In the genomic region with DNA sequence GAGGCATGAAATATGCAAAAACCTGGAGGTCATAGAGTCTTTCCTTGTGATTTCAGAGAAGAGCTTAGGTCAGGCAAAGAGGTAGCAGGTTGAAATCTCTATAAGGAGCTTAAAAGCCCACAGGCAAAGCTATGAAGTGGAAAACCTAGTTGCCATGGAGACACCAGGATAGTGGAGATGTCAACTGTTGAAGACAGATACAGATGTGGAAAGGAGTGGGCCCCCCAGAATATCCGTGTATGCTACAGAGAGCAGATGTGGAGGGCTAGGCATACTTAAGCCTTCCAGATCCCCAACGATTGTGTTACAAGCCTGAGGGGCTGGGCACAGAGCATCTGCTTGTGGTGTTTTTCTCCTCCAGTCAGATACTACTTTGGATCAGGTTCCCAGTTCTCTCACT, we compare ENCODE assay signal across 19 mouse cellular contexts.
DNase-seq lines count a peak whose midpoint lies in the region; ATAC-seq and TF ChIP-seq lines count a peak whose summit lies in the region.
"Had no signal": no experiment of that assay in that cellular context is flagged by ENCODE, and none has a peak within 500 bp of the region (broad histone marks: within the 10 kb centered on the region; RNA-seq: fewer than 3 reads in every experiment).

No protein-coding gene starts in this region.

- H3K9me3 ChIP-seq in hindbrain, postnatal 0 days (ENCODE audit: low read length), result no peaks in the 10 kb centered on the region
- no peaks in the 10 kb centered on the region for H3K9me3 ChIP-seq in hindbrain, embryonic 11.5 days (ENCODE audit: control insufficient read depth, low read length)
- H3K9me3 ChIP-seq in midbrain, embryonic 16.5 days (replicated peaks; ENCODE audit: control insufficient read depth, low read length, poor library complexity, severe bottlenecking), result no peaks in the 10 kb centered on the region
- no peaks in the 10 kb centered on the region for H3K9me3 ChIP-seq in midbrain, embryonic 13.5 days
- no peaks in the 10 kb centered on the region for H3K9me3 ChIP-seq in limb, embryonic 14.5 days (ENCODE audit: control insufficient read depth, low read length)
- H3K9me3 ChIP-seq: heart, embryonic 12.5 days had no signal

- peaks cover 5% of the 10 kb centered on the region; the same call in 1 of the 2 replicates for H3K4me1 ChIP-seq in hindbrain, postnatal 0 days (ENCODE audit: insufficient read depth, low read length)
- H3K4me1 ChIP-seq in hindbrain, embryonic 11.5 days (replicated peaks; ENCODE audit: control insufficient read depth, insufficient read depth, low read length), result no peaks in the 10 kb centered on the region
- peaks cover 6% of the 10 kb centered on the region; the same call in 1 of the 2 replicates for H3K4me1 ChIP-seq in midbrain, embryonic 16.5 days (ENCODE audit: control insufficient read depth, insufficient read depth, low read length)
- H3K4me1 ChIP-seq in midbrain, embryonic 13.5 days (replicated peaks), result peaks cover 12% of the 10 kb centered on the region
- no peaks in the 10 kb centered on the region for H3K4me1 ChIP-seq in limb, embryonic 14.5 days (ENCODE audit: control insufficient read depth, insufficient read depth, low read length)
- H3K4me1 ChIP-seq: heart, embryonic 12.5 days had no signal

- ATAC-seq in hindbrain, postnatal 0 days, result 0 out of 2 replicates have a peak, but pooled peaks have one; percentile 18
- ATAC-seq in hindbrain, embryonic 11.5 days (ENCODE audit: low FRiP score), result no peak
- 0 out of 2 replicates have a peak, but pooled peaks have one; percentile 58 for ATAC-seq in midbrain, embryonic 16.5 days
- ATAC-seq in midbrain, embryonic 13.5 days, result no peak
- ATAC-seq in limb, embryonic 14.5 days (ENCODE audit: low FRiP score, low read depth), result peak; percentile 34; the same call in 1 of the 2 replicates
- ATAC-seq: forebrain, embryonic 16.5 days; intestine, embryonic 16.5 days; Patski had no signal

- no peak overlapping the region for H3K4me3 ChIP-seq in hindbrain, postnatal 0 days (ENCODE audit: low read length)
- H3K4me3 ChIP-seq in hindbrain, embryonic 11.5 days (ENCODE audit: low read depth, low read length), result no peak overlapping the region
- no peak overlapping the region for H3K4me3 ChIP-seq in midbrain, embryonic 16.5 days (ENCODE audit: low read depth, low read length)
- H3K4me3 ChIP-seq in midbrain, embryonic 13.5 days (replicated peaks), result no peak overlapping the region
- no peak overlapping the region for H3K4me3 ChIP-seq in limb, embryonic 14.5 days (replicated peaks; ENCODE audit: low read length)
- H3K4me3 ChIP-seq: heart, embryonic 12.5 days had no signal

- intact Hi-C loops in heart, postnatal 14 days (cut with DNase I), result no loop called here

- no peak overlapping the region for H3K27ac ChIP-seq in hindbrain, postnatal 0 days
- H3K27ac ChIP-seq in hindbrain, embryonic 11.5 days (ENCODE audit: low read depth, low read length), result no peak overlapping the region
- H3K27ac ChIP-seq in midbrain, embryonic 16.5 days (ENCODE audit: low read length), result no peak overlapping the region
- no peak overlapping the region for H3K27ac ChIP-seq in midbrain, embryonic 13.5 days
- H3K27ac ChIP-seq in limb, embryonic 14.5 days (replicated peaks; ENCODE audit: low read depth, low read length), result no peak overlapping the region

- no peaks in the 10 kb centered on the region for H3K27me3 ChIP-seq in hindbrain, postnatal 0 days (ENCODE audit: insufficient read depth, low read length)
- no peaks in the 10 kb centered on the region for H3K27me3 ChIP-seq in hindbrain, embryonic 11.5 days (ENCODE audit: control insufficient read depth, insufficient read depth, low read length)
- H3K27me3 ChIP-seq in midbrain, embryonic 16.5 days (ENCODE audit: control insufficient read depth, insufficient read depth, low read depth, low read length), result no peaks in the 10 kb centered on the region
- no peaks in the 10 kb centered on the region for H3K27me3 ChIP-seq in midbrain, embryonic 13.5 days
- no peaks in the 10 kb centered on the region for H3K27me3 ChIP-seq in limb, embryonic 14.5 days (ENCODE audit: control insufficient read depth, insufficient read depth, low read length)
- H3K27me3 ChIP-seq: CH12.LX; heart, embryonic 12.5 days; Patski had no signal

- no peak overlapping the region for H3K4me2 ChIP-seq in hindbrain, postnatal 0 days (ENCODE audit: low read depth, low read length)
- no peak overlapping the region for H3K4me2 ChIP-seq in hindbrain, embryonic 11.5 days (replicated peaks; ENCODE audit: low read depth, low read length)
- H3K4me2 ChIP-seq in midbrain, embryonic 16.5 days (ENCODE audit: low read length), result no peak overlapping the region
- no peak overlapping the region for H3K4me2 ChIP-seq in midbrain, embryonic 13.5 days (replicated peaks)
- no peak overlapping the region for H3K4me2 ChIP-seq in limb, embryonic 14.5 days (replicated peaks; ENCODE audit: low read depth, low read length, severe bottlenecking)
- H3K4me2 ChIP-seq: heart, embryonic 12.5 days had no signal

- peak; percentile 80 for DNase-seq in heart, adult 11 months
- no peak for DNase-seq in heart, postnatal 14 days
- DNase-seq in hindbrain, postnatal 0 days (ENCODE audit: low spot score), result peak; percentile 21
- no peak for DNase-seq in hindbrain, embryonic 11.5 days (ENCODE audit: low spot score)
- DNase-seq in limb, embryonic 14.5 days (ENCODE audit: low spot score), result no peak
- no peak for DNase-seq in urinary bladder, postnatal 25 days (ENCODE audit: low spot score)
- DNase-seq: adrenal gland, adult 2 months; adrenal gland, postnatal 25 days; cerebellum, adult 2 months; cerebellum, postnatal 10 days; gastrocnemius, postnatal 14 days; heart, postnatal 36 days had no signal

- TF ChIP-seq CTCF in hindbrain, postnatal 0 days (IDR thresholded peaks at IDR 0.05; ENCODE audit: low read depth), result no peak

- WGBS in hindbrain, postnatal 0 days, result 46% methylated on average over 2 of the region's 2 CpGs
- 69% methylated on average over 2 of the region's 2 CpGs for WGBS in hindbrain, embryonic 11.5 days
- WGBS in midbrain, embryonic 16.5 days, result 36% methylated on average over 2 of the region's 2 CpGs
- 21% methylated on average over 2 of the region's 2 CpGs for WGBS in midbrain, embryonic 13.5 days
- 28% methylated on average over 2 of the region's 2 CpGs for WGBS in limb, embryonic 14.5 days

- H3K9ac ChIP-seq in hindbrain, postnatal 0 days (replicated peaks; ENCODE audit: low read length), result no peak overlapping the region
- no peak overlapping the region for H3K9ac ChIP-seq in hindbrain, embryonic 11.5 days (ENCODE audit: low read depth, low read length)
- H3K9ac ChIP-seq in midbrain, embryonic 16.5 days (ENCODE audit: low read depth, low read length), result no peak overlapping the region
- no peak overlapping the region for H3K9ac ChIP-seq in midbrain, embryonic 13.5 days (replicated peaks)
- no peak overlapping the region for H3K9ac ChIP-seq in limb, embryonic 14.5 days (ENCODE audit: low read depth, low read length, severe bottlenecking)
- H3K9ac ChIP-seq: heart, embryonic 12.5 days had no signal

- TF ChIP-seq POLR2A in limb, embryonic 14.5 days (IDR thresholded peaks at IDR 0.05; ENCODE audit: borderline replicate concordance, extremely low read depth, insufficient read depth, insufficient read length), result no peak

- H3K36me3 ChIP-seq in hindbrain, postnatal 0 days (ENCODE audit: insufficient read depth, low read length), result no peaks in the 10 kb centered on the region
- H3K36me3 ChIP-seq in hindbrain, embryonic 11.5 days (ENCODE audit: control insufficient read depth, insufficient read depth, low read length), result no peaks in the 10 kb centered on the region
- no peaks in the 10 kb centered on the region for H3K36me3 ChIP-seq in midbrain, embryonic 16.5 days (ENCODE audit: control insufficient read depth, insufficient read depth, low read length)
- no peaks in the 10 kb centered on the region for H3K36me3 ChIP-seq in midbrain, embryonic 13.5 days
- H3K36me3 ChIP-seq in limb, embryonic 14.5 days (ENCODE audit: control insufficient read depth, insufficient read depth, low read length), result no peaks in the 10 kb centered on the region
- H3K36me3 ChIP-seq: heart, embryonic 12.5 days had no signal

Comparison
In these comparisons a context has a peak if more than half of its experiments do, and no peak if none do; other contexts are left out.
1. DNase-seq: peak in heart, adult 11 months (single experiment) and hindbrain, postnatal 0 days (single experiment); none in heart, postnatal 14 days (0 of 2), hindbrain, embryonic 11.5 days (single experiment), limb, embryonic 14.5 days (single experiment) and urinary bladder, postnatal 25 days (single experiment).
2. ATAC-seq: peak in hindbrain, postnatal 0 days (single experiment), midbrain, embryonic 16.5 days (single experiment) and limb, embryonic 14.5 days (single experiment); none in hindbrain, embryonic 11.5 days (single experiment) and midbrain, embryonic 13.5 days (single experiment).